Mouse (Mus musculus): ENCODE results near the gene Fgf3.

DNA sequence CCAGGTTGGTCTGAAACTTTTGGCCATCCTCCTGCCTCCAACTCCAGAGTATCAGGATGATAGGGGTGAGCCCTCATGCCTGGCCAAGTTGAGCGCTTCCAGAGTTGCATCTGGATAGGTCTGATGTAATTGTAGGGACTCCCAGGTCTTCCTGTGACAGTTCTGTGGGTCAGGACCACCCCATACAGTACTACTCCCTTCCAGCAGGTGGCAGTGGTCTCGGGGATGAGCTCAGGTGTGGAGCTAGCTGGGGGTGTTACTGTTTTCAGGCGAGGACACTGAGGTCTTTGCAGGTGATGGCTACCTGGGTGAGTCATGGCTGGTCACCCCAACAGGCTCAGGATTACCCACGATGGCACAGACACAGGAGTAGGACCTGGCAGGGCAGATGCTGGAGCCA lies 8.3 kb downstream of the Fgf3 start:
- TF ChIP-seq CTCF (IDR thresholded peaks at IDR 0.05; ENCODE audit: low read depth) (peak; percentile 89), EP300 (IDR thresholded peaks at IDR 0.05; ENCODE audit: low read depth) (no peak)
